Mouse (Mus musculus) limb, embryonic 14.5 days (tissue): ENCODE data around the gene Sgpp2. TPM values are rescaled to one million over a fixed set of nuclear protein-coding genes. Genes with fewer than 3 reads are reported as not detected.

Experiments
- ATAC-seq: fragments of 200-750 bp; cut with Nextera tagmentation; 2 replicates; pipeline ENCODE4 v1.8.0; 2017; ENCODE audit warnings: low read depth, moderate number of reproducible peaks, moderate TSS enrichment; ENCODE audit not compliant: low FRiP score
- DNase-seq: peaks from one replicate; pipeline ENCODE4 v3.0.0-alpha.2; 2015; ENCODE audit warnings: low spot score
- H3K27ac ChIP-seq: fragments of 300-500 bp; sonication (generic); replicated peaks from 2 replicates; pipeline ENCODE4 v1.5.1; 2014; ENCODE audit warnings: low read depth, mild to moderate bottlenecking, low read length, moderate library complexity, mixed read lengths
- H3K27me3 ChIP-seq: fragments of 300-500 bp; sonication (generic); 2 replicates; pipeline ENCODE4 v1.6.1; 2014; ENCODE audit warnings: low read length, mixed read lengths; ENCODE audit not compliant: control insufficient read depth, insufficient read depth
- H3K36me3 ChIP-seq: fragments of 300-500 bp; sonication (generic); 2 replicates; pipeline ENCODE4 v1.6.1; 2014; ENCODE audit warnings: mild to moderate bottlenecking, low read length, moderate library complexity, mixed read lengths; ENCODE audit not compliant: control insufficient read depth, insufficient read depth
- H3K4me1 ChIP-seq: fragments of 300-500 bp; sonication (generic); 2 replicates; pipeline ENCODE4 v1.6.1; 2014; ENCODE audit warnings: antibody characterized with exemption, low read length, mixed read lengths; ENCODE audit not compliant: control insufficient read depth, insufficient read depth
- H3K4me2 ChIP-seq: fragments of 300-500 bp; sonication (generic); replicated peaks from 2 replicates; pipeline ENCODE4 v1.6.1; 2014; ENCODE audit warnings: low read depth, mild to moderate bottlenecking, low read length, moderate library complexity; ENCODE audit not compliant: severe bottlenecking
- H3K4me3 ChIP-seq: fragments of 300-500 bp; sonication (generic); replicated peaks from 2 replicates; pipeline ENCODE4 v1.5.1; 2014; ENCODE audit warnings: low read length
- H3K9ac ChIP-seq: fragments of 300-500 bp; sonication (generic); 2 replicates; pipeline ENCODE4 v1.6.1; 2014; ENCODE audit warnings: mild to moderate bottlenecking, low read depth, low read length, moderate library complexity; ENCODE audit not compliant: severe bottlenecking
- H3K9me3 ChIP-seq: fragments of 300-500 bp; sonication (generic); 2 replicates; pipeline ENCODE4 v1.6.1; 2016; ENCODE audit warnings: low read length; ENCODE audit not compliant: control insufficient read depth
- POLR2A ChIP-seq: fragments of 200-500 bp; IDR thresholded peaks from 2 replicates; pipeline ENCODE4 v1.8.0; 2012; ENCODE audit warnings: inconsistent platforms, mild to moderate bottlenecking, moderate library complexity, borderline replicate concordance; ENCODE audit not compliant: insufficient read depth, insufficient read length; ENCODE audit errors: extremely low read depth
- WGBS: fragments of 180-500 bp; shearing (Covaris S2); extraction: QIAGEN DNeasy Blood & Tissue Kit; methylation state at CpG from one replicate; pipeline ENCODE4 v1.1.7; 2014; 5-methylcytosine and 5-hydroxymethylcytosine counted together
- polyA plus RNA-seq, 2 experiments: library from polyadenylated mRNA; depleted of rRNA in 1 of 2; stranded (reverse) in 1 of 2; unstranded in 1 of 2; fragments of >200 nt; fragmentation: Nextera tagmentation in 1 of 2; extraction: Ambion mirVana in 1 of 2; gene quantifications; 2 replicates each; pipeline versions ENCODE4 v1.2.1 to v1.2.3; 2012 to 2014

The Sgpp2 gene
- polyA plus RNA-seq, 2 experiments: 0.55 to 0.69 TPM

DNA sequence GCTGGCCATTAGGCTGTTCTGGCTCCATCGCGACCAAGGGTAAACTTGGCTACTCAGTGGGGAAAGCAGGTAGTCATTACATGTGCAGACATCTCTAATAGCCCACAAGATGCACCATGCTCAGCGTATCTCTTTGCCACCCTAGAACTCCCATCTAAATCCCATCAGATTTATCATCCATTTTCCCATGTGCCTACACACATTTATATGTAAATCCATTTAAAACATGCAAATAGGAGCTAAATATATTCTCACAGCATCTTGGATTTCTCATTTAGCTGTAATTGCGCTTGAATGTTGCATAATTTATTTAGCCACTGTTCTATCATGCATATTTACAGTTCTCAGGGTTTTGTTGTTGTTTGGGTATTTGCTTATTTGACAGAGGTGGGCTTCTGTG is 70.8 kb downstream of the Sgpp2 start:
- 90% methylated on average over 4 of the region's 4 CpGs for WGBS
- no peak for ATAC-seq

DNA sequence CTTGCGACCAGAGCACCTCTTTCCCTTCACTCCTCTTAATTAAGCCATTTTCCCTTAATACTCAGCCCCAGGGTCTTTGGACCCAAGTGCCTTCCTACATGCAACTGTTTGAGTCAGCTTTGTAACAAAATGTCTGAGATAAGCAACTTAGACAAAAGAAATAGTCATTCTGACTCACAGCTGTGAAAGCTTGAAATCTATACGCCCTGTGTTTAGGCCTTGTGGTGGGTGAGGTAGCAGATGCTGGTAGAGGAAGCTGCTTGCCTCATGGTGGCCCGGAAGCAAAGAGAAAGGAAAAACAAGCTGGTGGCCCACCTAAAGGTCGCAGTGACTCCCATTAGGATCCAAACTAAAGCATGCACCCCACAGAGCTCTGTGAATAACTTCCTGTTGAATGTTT is 77.7 kb downstream of the Sgpp2 start:
- H3K4me1 ChIP-seq: no peaks in the 10 kb centered on the region
- 67% methylated on average over 4 of the region's 4 CpGs for WGBS
- no peak overlapping the region for H3K9ac ChIP-seq
- H3K4me3 ChIP-seq: no peak overlapping the region
- ATAC-seq (no peak), DNase-seq (no peak)
- no peak overlapping the region for H3K4me2 ChIP-seq
- no peak for TF ChIP-seq POLR2A
- no peaks in the 10 kb centered on the region for H3K36me3 ChIP-seq
- no peaks in the 10 kb centered on the region for H3K9me3 ChIP-seq
- H3K27ac ChIP-seq: no peak overlapping the region
- H3K27me3 ChIP-seq: no peaks in the 10 kb centered on the region

More for the DNA sequence above, 70.8 kb downstream of the Sgpp2 start:
- Histone ChIP-seq H3K4me1 (no peaks in the 10 kb centered on the region), H3K36me3 (no peaks in the 10 kb centered on the region), H3K9me3 (no peaks in the 10 kb centered on the region), H3K4me3 (no peak overlapping the region), H3K9ac (no peak overlapping the region), H3K27ac (no peak overlapping the region), H3K27me3 (no peaks in the 10 kb centered on the region), H3K4me2 (no peak overlapping the region)
- TF ChIP-seq POLR2A: no peak
- DNase-seq: no peak

DNA sequence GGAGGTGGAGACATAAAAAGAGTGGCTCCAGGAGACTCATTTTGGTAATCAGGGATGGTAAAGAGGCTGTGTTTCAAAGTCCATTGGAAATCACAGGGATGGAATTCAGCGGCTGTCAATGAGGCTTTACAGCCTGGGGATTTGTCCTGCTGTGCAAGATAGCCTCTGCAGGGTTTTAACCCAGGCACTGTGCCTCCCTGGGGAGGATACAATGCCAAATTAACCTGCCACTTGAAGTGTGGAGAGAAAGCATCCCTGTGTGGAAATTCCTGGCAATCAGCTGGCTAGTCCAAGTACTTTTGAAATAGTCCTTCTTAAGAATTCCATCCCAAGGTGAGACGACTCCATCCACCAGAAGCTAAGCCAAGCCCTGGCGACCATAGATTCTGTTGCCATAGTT is 78.7 kb downstream of the Sgpp2 start:
- no peaks in the 10 kb centered on the region for H3K36me3 ChIP-seq
- H3K4me1 ChIP-seq: no peaks in the 10 kb centered on the region
- ATAC-seq: no peak
- H3K4me2 ChIP-seq: no peak overlapping the region
- no peaks in the 10 kb centered on the region for H3K9me3 ChIP-seq
- no peak for TF ChIP-seq POLR2A
- 22% methylated on average over 3 of the region's 3 CpGs for WGBS
- no peak overlapping the region for H3K9ac ChIP-seq
- H3K27ac ChIP-seq: no peak overlapping the region
- no peak overlapping the region for H3K4me3 ChIP-seq
- DNase-seq: no peak
- no peaks in the 10 kb centered on the region for H3K27me3 ChIP-seq

DNA sequence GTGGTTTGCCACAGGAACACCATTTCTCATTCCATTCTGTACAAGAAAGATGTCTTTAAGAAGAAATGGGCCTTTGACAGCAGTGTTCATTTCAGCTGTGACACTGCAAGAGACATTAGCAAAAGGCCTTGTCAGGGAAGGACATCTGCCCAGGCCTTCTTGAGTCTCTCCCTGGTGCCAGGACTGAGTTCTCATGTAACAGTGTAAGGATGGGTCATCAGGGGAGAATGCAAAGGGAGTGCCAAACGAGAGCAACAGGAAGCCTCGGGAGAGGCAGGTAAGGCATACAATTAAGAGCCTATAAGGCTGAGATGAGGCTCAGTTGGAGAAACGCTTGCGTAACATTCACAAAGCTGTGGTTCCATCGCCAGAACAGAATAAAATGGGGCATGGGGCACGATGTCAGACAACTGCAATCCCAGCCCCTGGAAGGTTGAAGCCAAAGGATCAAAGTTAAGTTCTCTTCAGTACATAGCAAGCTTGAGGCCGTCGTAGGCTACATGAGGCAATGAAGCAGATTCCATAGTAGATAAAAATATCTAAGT is 85.1 kb downstream of the Sgpp2 start:
- no peak for TF ChIP-seq POLR2A
- Histone ChIP-seq H3K9me3 (no peaks in the 10 kb centered on the region), H3K4me1 (no peaks in the 10 kb centered on the region), H3K9ac (no peak overlapping the region), H3K36me3 (no peaks in the 10 kb centered on the region), H3K27me3 (no peaks in the 10 kb centered on the region), H3K4me2 (no peak overlapping the region), H3K27ac (no peak overlapping the region), H3K4me3 (no peak overlapping the region)
- ATAC-seq: no peak
- no peak for DNase-seq
- 64% methylated on average over 8 of the region's 8 CpGs for WGBS

DNA sequence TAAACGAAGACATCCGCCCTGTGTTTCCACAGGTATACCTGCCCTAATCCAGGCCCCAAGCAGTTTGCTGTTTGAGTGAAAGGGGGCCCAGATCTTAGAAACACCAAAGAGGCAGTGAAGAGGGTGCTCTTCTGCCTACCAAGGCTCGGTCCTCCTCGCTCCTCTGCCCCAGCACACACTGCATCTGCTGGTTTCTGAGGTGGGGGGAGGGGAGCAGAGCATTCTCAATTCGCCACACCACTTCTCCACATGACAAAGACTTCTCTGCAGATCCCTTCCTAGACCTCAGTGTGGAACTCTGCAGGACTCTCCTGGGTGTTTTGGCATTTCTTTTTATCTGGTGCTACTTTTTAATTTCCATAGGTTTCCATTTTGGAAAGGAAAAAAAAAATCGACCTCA is 85.6 kb downstream of the Sgpp2 start:
- Histone ChIP-seq H3K9me3 (no peaks in the 10 kb centered on the region), H3K27ac (no peak overlapping the region), H3K9ac (no peak overlapping the region), H3K36me3 (no peaks in the 10 kb centered on the region), H3K4me3 (no peak overlapping the region), H3K27me3 (no peaks in the 10 kb centered on the region), H3K4me1 (no peaks in the 10 kb centered on the region), H3K4me2 (no peak overlapping the region)
- DNase-seq: no peak
- no peak for ATAC-seq
- WGBS: 49% methylated on average over 6 of the region's 6 CpGs
- no peak for TF ChIP-seq POLR2A
